Mouse (Mus musculus): ENCODE results near the gene Dlx2. TPM values are rescaled to one million over a fixed set of nuclear protein-coding genes. Genes with fewer than 3 reads are reported as not detected.
A peak's percentile ranks its signal among the peaks of the same experiment; 100 is the strongest.

Dlx2 gene
- polyA plus RNA-seq (2015; fragmentation: Nextera tagmentation; extraction: Ambion mirVana): not detected in 2 replicates

DNA sequence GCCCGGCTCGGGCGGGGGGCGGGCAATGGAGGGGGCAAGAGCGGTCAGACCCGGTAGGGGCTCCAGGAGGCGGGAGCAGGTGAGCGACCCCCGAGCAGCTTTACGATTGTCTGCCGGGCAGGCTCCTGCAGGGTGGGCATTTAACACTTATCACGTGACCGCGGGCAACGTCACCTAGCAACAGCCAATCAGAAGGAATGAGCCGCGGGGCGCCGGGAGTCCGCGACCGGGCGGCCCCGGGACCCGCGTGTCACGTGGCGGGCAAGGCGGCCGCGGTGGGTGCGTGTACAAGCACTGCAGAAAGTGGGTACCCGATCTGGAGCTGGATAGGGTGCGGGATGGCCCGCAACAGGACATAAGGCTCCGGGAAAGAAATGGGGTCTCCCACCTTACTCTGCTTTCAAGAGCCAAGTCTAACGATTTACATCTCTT lies at the start of gene Dlx2:
Gene Dlx2 (minus strand): TSS at position 115 of the 432 bp plus-strand sequence.
- ATAC-seq (ENCODE audit: low read depth): peak; percentile 7; the same call in 1 of the 2 replicates
- H3K9ac ChIP-seq: no peak within 1 kb of the TSS

DNA sequence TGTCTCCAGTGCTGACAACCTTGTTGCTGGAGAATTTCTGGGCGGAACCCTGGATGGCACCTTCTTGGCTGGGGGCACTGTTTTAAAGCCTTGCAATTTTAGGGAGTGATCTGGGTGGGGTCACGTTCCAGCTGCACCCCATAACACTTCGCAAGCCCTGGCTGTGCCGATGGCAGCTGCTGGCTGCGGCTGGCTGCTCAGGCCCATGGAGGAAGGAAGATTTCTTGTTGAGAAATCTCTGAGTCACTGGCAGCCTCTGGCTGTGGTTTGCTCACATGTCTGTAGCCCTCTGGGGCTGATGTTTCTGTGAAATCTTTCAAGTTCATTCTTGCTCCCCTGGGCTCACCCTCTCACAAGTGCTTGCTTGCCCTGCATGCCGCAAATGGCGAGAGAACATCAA lies 47.9 kb upstream of the Dlx2 start:
- H3K4me1 ChIP-seq (replicated peaks): no peaks in the 10 kb centered on the region
- no peak for ATAC-seq (ENCODE audit: low read depth)
- no peak overlapping the region for H3K27ac ChIP-seq
- peaks cover 15% of the 10 kb centered on the region for H3K27me3 ChIP-seq
- H3K9me3 ChIP-seq (replicated peaks): no peaks in the 10 kb centered on the region
- H3K4me2 ChIP-seq: no peak overlapping the region
- DNase-seq: no peak
- H3K36me3 ChIP-seq: no peaks in the 10 kb centered on the region
- H3K4me3 ChIP-seq (replicated peaks): no peak overlapping the region
- WGBS (ENCODE audit: insufficient replicate concordance): 42% methylated on average over 7 of the region's 7 CpGs
- no peak overlapping the region for H3K9ac ChIP-seq

More for the DNA sequence above, at the start of gene Dlx2:
- under 1% methylated on average over 37 of the region's 37 CpGs for WGBS (ENCODE audit: insufficient replicate concordance)
- H3K4me1 ChIP-seq (replicated peaks): peaks cover 30% of the 10 kb centered on the region
- no peaks in the 10 kb centered on the region for H3K9me3 ChIP-seq (replicated peaks)
- no peak for DNase-seq
- peaks cover 97% of the 10 kb centered on the region for H3K27me3 ChIP-seq
- H3K4me2 ChIP-seq: peak within 1 kb of the TSS; percentile 79
- no peak within 1 kb of the TSS for H3K27ac ChIP-seq
- no peaks in the 10 kb centered on the region for H3K36me3 ChIP-seq
- peak within 1 kb of the TSS; percentile 59 for H3K4me3 ChIP-seq (replicated peaks)

GRCm38 (mm10) chr2:71589114-71589513 lies 42.6 kb upstream of the Dlx2 start:
- H3K36me3 ChIP-seq: no peaks in the 10 kb centered on the region
- H3K4me1 ChIP-seq (replicated peaks): no peaks in the 10 kb centered on the region
- H3K27ac ChIP-seq: no peak overlapping the region
- no peak for DNase-seq
- no peak overlapping the region for H3K4me3 ChIP-seq (replicated peaks)
- H3K27me3 ChIP-seq: 0 out of 2 replicates have a peak, but pooled peaks cover 2% of the 10 kb centered on the region
- ATAC-seq (ENCODE audit: low read depth): no peak
- H3K9me3 ChIP-seq (replicated peaks): no peaks in the 10 kb centered on the region
- no peak overlapping the region for H3K9ac ChIP-seq
- WGBS (ENCODE audit: insufficient replicate concordance): 68% methylated on average over 9 of the region's 9 CpGs
- no peak overlapping the region for H3K4me2 ChIP-seq

DNA sequence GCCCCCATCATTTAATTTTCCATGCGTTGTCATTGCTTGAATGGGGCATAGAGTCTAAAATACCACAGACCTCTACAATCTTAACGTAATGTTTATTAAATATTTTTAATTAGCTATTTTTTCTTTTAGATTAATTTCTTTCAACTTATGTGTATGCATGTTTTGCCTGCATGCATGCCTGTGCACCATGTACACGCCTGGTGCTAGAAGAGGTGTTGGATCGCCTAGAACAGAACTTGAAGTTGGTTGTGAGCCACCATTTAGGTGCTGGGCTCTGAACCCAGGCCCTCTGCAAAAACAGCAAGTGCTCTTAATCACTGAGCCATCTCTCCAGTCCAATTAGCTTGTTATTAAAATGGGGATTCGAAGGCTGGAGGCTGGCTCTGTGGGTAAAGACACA lies 34.9 kb upstream of the Dlx2 start:
- H3K27me3 ChIP-seq: peaks cover 37% of the 10 kb centered on the region
- no peak overlapping the region for H3K9ac ChIP-seq
- 45% methylated on average over 5 of the region's 5 CpGs for whole genome bisulfite sequencing (ENCODE audit: insufficient replicate concordance)
- peak overlapping the region; percentile 55 for H3K4me3 ChIP-seq (replicated peaks)
- H3K9me3 ChIP-seq (replicated peaks): no peaks in the 10 kb centered on the region
- no peak for ATAC-seq (ENCODE audit: low read depth)
- peaks cover 3% of the 10 kb centered on the region; the same call in 1 of the 2 replicates for H3K4me1 ChIP-seq (replicated peaks)
- no peaks in the 10 kb centered on the region for H3K36me3 ChIP-seq
- DNase-seq: no peak
- no peak overlapping the region for H3K27ac ChIP-seq
- peak overlapping the region; percentile 66 for H3K4me2 ChIP-seq

GRCm38 (mm10) chr2:71580632-71581466 lies 34.3 kb upstream of the Dlx2 start:
- no peaks in the 10 kb centered on the region for H3K36me3 ChIP-seq
- peaks cover 3% of the 10 kb centered on the region; the same call in 1 of the 2 replicates for H3K4me1 ChIP-seq (replicated peaks)
- H3K4me3 ChIP-seq (replicated peaks): peak overlapping the region; percentile 55
- DNase-seq: peak; percentile 3
- no peak; the same call in 1 of the 2 replicates for ATAC-seq (ENCODE audit: low read depth)
- 6% methylated on average over 50 of the region's 50 CpGs for WGBS (ENCODE audit: insufficient replicate concordance)
- peaks cover 37% of the 10 kb centered on the region for H3K27me3 ChIP-seq
- H3K9me3 ChIP-seq (replicated peaks): no peaks in the 10 kb centered on the region
- H3K4me2 ChIP-seq: peak overlapping the region; percentile 66
- no peak overlapping the region for H3K9ac ChIP-seq
- no peak overlapping the region for H3K27ac ChIP-seq

GRCm38 (mm10) chr2:71577059-71577458 lies 30.5 kb upstream of the Dlx2 start:
- no peak overlapping the region for H3K9ac ChIP-seq
- ATAC-seq (ENCODE audit: low read depth) (no peak), DNase-seq (no peak)
- H3K9me3 ChIP-seq (replicated peaks): no peaks in the 10 kb centered on the region
- 59% methylated on average over 2 of the region's 2 CpGs for WGBS (ENCODE audit: insufficient replicate concordance)
- H3K4me2 ChIP-seq: no peak overlapping the region
- peaks cover 3% of the 10 kb centered on the region; the same call in 1 of the 2 replicates for H3K4me1 ChIP-seq (replicated peaks)
- no peak overlapping the region for H3K4me3 ChIP-seq (replicated peaks)
- H3K27me3 ChIP-seq: peaks cover 24% of the 10 kb centered on the region
- no peak overlapping the region for H3K27ac ChIP-seq
- no peaks in the 10 kb centered on the region for H3K36me3 ChIP-seq

DNA sequence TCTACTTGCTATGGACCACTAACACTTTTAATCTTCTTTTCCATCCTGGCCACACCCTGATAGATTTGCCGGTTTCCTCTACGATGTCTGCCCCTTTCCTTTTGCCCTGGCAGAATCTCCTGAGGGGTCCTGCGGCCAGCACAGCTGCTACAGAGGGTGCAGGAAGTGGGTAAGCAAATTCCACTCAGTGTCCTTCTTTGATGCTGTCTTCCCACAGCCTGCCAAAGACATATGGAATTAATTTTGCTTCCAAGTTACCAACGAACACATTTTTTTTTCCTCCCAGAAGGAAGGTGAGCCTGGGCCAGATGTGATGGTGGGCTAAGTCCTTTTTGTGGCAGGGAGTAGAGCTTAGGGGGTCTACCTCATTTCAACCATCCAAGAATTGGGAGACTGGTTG lies 27.2 kb upstream of the Dlx2 start:
- Histone ChIP-seq H3K4me2 (no peak overlapping the region), H3K4me3 (replicated peaks) (no peak overlapping the region), H3K36me3 (no peaks in the 10 kb centered on the region), H3K4me1 (replicated peaks) (no peaks in the 10 kb centered on the region), H3K27ac (no peak overlapping the region), H3K27me3 (0 out of 2 replicates have a peak, but pooled peaks cover 3% of the 10 kb centered on the region), H3K9ac (no peak overlapping the region), H3K9me3 (replicated peaks) (no peaks in the 10 kb centered on the region)
- ATAC-seq (ENCODE audit: low read depth) (no peak), DNase-seq (no peak)
- WGBS (ENCODE audit: insufficient replicate concordance): 30% methylated on average over 4 of the region's 4 CpGs

DNA sequence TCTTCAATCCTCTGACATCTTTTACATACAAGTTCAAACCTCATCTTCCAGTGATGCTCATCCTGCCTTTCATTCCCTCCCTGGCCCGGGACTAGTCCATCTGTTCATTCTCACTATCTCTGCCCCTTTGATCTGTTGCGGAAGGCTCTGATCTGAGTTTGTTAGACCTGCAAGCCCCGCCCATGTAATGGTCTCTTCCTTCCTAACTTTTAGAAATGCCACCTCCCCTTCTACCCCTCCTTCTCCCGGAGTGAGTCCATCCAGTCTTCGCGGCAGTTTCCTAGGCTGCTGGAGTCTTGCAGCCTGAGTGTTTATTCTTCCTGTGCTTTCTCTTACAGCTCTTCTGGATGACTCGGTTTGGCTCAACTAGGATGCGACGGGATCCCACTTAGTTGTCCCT lies 19.9 kb upstream of the Dlx2 start:
- H3K4me2 ChIP-seq: no peak overlapping the region
- no peak for ATAC-seq (ENCODE audit: low read depth)

GRCm38 (mm10) chr2:71556071-71556470 lies 9.5 kb upstream of the Dlx2 start:
- peaks cover 50% of the 10 kb centered on the region for H3K27me3 ChIP-seq

More for the DNA sequence above, 19.9 kb upstream of the Dlx2 start:
- no peak overlapping the region for H3K4me3 ChIP-seq (replicated peaks)
- no peaks in the 10 kb centered on the region for H3K4me1 ChIP-seq (replicated peaks)
- no peaks in the 10 kb centered on the region for H3K9me3 ChIP-seq (replicated peaks)
- no peak overlapping the region for H3K27ac ChIP-seq
- WGBS (ENCODE audit: insufficient replicate concordance): 65% methylated on average over 9 of the region's 9 CpGs
- no peak for DNase-seq
- H3K9ac ChIP-seq: no peak overlapping the region
- H3K27me3 ChIP-seq: no peaks in the 10 kb centered on the region
- no peaks in the 10 kb centered on the region for H3K36me3 ChIP-seq

GRCm38 (mm10) chr2:71551704-71552103 lies 5.2 kb upstream of the Dlx2 start:
- H3K27ac ChIP-seq: no peak overlapping the region
- WGBS (ENCODE audit: insufficient replicate concordance): 2% methylated on average over 18 of the region's 18 CpGs
- H3K9ac ChIP-seq: no peak overlapping the region
- no peaks in the 10 kb centered on the region for H3K9me3 ChIP-seq (replicated peaks)
- H3K4me3 ChIP-seq (replicated peaks): no peak overlapping the region
- ATAC-seq (ENCODE audit: low read depth): no peak
- peaks cover 3% of the 10 kb centered on the region for H3K4me1 ChIP-seq (replicated peaks)
- no peaks in the 10 kb centered on the region for H3K36me3 ChIP-seq
- peaks cover 81% of the 10 kb centered on the region for H3K27me3 ChIP-seq
- no peak overlapping the region for H3K4me2 ChIP-seq
- no peak for DNase-seq

More at GRCm38 (mm10) chr2:71556071-71556470, 9.5 kb upstream of the Dlx2 start:
- H3K9me3 ChIP-seq (replicated peaks): no peaks in the 10 kb centered on the region
- H3K4me1 ChIP-seq (replicated peaks): no peaks in the 10 kb centered on the region
- no peak overlapping the region for H3K4me3 ChIP-seq (replicated peaks)
- 54% methylated on average over 5 of the region's 5 CpGs for WGBS (ENCODE audit: insufficient replicate concordance)
- H3K36me3 ChIP-seq: no peaks in the 10 kb centered on the region
- DNase-seq (no peak), ATAC-seq (ENCODE audit: low read depth) (no peak)
- H3K4me2 ChIP-seq: no peak overlapping the region
- H3K27ac ChIP-seq: no peak overlapping the region
- H3K9ac ChIP-seq: no peak overlapping the region

- no peak overlapping the region for H3K27ac ChIP-seq
- no peak overlapping the region for H3K4me3 ChIP-seq (replicated peaks)
- DNase-seq (no peak), ATAC-seq (ENCODE audit: low read depth) (no peak)
- no peaks in the 10 kb centered on the region for H3K9me3 ChIP-seq (replicated peaks)
- no peak overlapping the region for H3K4me2 ChIP-seq
- peaks cover 17% of the 10 kb centered on the region for H3K4me1 ChIP-seq (replicated peaks)
- WGBS (ENCODE audit: insufficient replicate concordance): 19% methylated on average over 3 of the region's 3 CpGs
- no peaks in the 10 kb centered on the region for H3K36me3 ChIP-seq
- H3K27me3 ChIP-seq: peaks cover 92% of the 10 kb centered on the region
- no peak overlapping the region for H3K9ac ChIP-seq
Observed at GRCm38 (mm10) chr2:71550330-71550729, 3.8 kb upstream of the Dlx2 start.

All from liver, embryonic 13.5 days (tissue).